Mouse (Mus musculus): Measurements from ENCODE around the gene Lhfp. TPM values are rescaled to one million over a fixed set of nuclear protein-coding genes. Genes with fewer than 3 reads are reported as not detected.

Gene Lhfp
- polyA plus RNA-seq, 1 experiment from 2014 or later: 50.7 TPM

DNA sequence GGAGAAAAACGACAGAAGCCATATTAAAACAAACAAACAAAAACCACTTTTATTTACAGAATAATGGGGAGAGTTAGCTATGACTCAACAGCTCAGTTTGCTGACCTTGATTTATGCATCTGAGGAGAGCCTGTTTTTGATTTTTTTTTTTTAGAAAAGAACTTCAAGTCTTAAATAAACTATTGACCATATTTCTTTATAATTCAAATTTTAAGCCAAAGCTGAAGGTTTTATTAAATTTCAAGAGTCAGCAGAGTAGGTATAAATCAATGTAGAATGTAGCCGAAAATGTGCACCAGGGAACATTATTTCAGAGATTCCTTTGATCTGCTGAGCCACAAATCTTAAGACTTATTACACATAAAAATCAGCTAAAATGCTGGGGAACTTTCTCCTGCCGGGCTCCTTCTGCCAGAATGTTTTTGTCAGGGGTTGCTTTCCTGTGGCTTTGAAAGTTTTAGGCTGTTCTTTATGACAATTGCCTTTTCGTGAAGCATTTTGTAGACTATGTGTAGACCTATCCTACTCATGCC lies 252.6 kb downstream of the Lhfp start:
- no peak overlapping the region for H3K9ac ChIP-seq
- H3K36me3 ChIP-seq: no peaks in the 10 kb centered on the region
- H3K27me3 ChIP-seq (replicated peaks): no peaks in the 10 kb centered on the region
- no peak for ATAC-seq (ENCODE audit: low FRiP score, low read depth)
- 64% methylated on average over 4 of the region's 4 CpGs for WGBS
- no peak overlapping the region for H3K27ac ChIP-seq
- H3K4me3 ChIP-seq: no peak overlapping the region
- H3K9me3 ChIP-seq: no peaks in the 10 kb centered on the region
- H3K4me2 ChIP-seq (replicated peaks): no peak overlapping the region
- peaks cover 11% of the 10 kb centered on the region; the same call in 1 of the 2 replicates for H3K4me1 ChIP-seq

DNA sequence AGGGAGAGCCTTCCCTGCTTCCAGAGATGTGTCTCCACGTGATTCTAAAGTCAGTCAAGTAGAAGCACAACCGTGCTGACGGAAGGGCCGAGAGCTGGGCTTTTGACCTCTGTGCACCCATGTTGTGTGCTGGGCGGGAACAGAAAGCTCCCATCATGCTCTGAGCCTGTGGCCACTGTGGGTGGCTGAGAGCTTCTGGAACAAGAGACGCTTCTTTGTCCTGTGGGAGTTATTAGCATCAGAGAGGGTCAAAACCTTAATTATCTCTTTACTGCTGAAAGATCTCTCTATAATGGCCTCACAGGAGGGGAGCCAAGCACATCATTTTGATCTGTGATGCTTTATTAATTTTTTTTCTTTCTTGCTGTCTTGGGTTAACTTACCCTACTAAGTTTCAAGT lies 253.5 kb downstream of the Lhfp start:
- Histone ChIP-seq H3K4me2 (replicated peaks) (no peak overlapping the region), H3K27me3 (replicated peaks) (no peaks in the 10 kb centered on the region), H3K4me3 (no peak overlapping the region), H3K9ac (no peak overlapping the region), H3K27ac (no peak overlapping the region), H3K4me1 (peaks cover 8% of the 10 kb centered on the region; the same call in 1 of the 2 replicates), H3K36me3 (no peaks in the 10 kb centered on the region), H3K9me3 (no peaks in the 10 kb centered on the region)
- no peak for ATAC-seq (ENCODE audit: low FRiP score, low read depth)
- 41% methylated on average over 6 of the region's 6 CpGs for WGBS

DNA sequence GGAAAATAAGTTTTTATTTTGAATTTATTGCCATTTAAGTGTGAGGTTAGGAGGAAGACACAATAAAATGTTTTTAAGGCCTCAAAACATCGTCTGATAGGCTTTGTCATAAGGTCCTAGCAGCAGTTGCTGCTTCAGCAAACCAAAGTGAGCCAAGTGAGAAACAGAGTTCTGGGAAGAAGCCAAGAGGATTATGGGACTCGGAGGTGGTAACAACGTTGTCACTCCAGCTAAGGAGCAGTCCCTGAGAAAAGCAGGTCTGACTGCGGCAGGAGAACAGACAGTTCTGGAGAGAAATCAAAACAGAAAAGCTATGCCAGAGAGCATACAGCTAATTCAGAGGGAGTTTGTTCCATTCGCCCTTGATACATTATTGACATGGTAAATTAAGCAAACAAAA lies 260.5 kb downstream of the Lhfp start:
- H3K27me3 ChIP-seq (replicated peaks): no peaks in the 10 kb centered on the region
- H3K4me3 ChIP-seq: no peak overlapping the region
- no peak overlapping the region for H3K4me2 ChIP-seq (replicated peaks)
- no peaks in the 10 kb centered on the region for H3K36me3 ChIP-seq
- no peak for ATAC-seq (ENCODE audit: low FRiP score, low read depth)
- no peak overlapping the region for H3K27ac ChIP-seq
- H3K9me3 ChIP-seq: peaks cover 7% of the 10 kb centered on the region; the same call in 1 of the 2 replicates
- no peaks in the 10 kb centered on the region for H3K4me1 ChIP-seq
- H3K9ac ChIP-seq: no peak overlapping the region
- 80% methylated on average over 5 of the region's 5 CpGs for WGBS

DNA sequence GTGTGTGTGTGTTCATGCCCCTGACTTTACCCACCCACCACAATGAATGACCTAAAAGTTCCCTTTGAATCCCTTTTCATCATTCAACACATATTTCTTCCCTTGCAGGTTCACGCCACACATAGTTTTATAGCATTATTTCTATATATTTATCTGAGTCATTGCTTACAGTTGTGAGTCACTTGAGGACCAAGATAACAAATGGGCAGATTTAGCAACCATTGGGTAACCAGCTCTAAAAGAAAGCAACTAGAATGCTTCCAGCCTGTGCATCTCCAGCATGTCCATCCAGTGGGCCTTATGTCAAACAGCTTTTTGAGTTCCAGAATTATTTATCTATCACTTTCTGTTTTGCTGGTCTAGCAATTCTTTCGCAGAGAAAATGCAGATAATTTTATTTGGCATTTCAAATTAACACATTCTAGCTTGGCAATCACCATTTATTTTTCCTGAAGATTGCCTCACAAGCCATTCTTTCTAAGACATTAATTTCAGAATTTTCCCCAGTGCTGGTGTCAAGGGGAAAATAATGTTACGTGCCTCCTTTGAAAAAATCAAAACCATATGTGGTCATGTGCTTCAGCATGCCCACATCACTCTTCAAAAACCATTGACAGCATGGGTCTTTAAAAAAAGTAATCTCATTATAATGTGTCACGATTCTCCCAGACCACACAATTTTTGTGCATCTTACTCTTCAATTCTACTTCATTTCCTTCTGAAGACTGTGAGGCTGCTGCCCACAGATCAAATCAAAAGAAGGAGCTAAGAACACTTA lies 263.0 kb downstream of the Lhfp start:
- Histone ChIP-seq H3K4me3 (no peak overlapping the region), H3K4me1 (no peaks in the 10 kb centered on the region), H3K9ac (no peak overlapping the region), H3K36me3 (no peaks in the 10 kb centered on the region), H3K9me3 (peaks cover 7% of the 10 kb centered on the region; the same call in 1 of the 2 replicates), H3K4me2 (replicated peaks) (no peak overlapping the region), H3K27ac (no peak overlapping the region), H3K27me3 (replicated peaks) (no peaks in the 10 kb centered on the region)
- ATAC-seq (ENCODE audit: low FRiP score, low read depth): no peak
- WGBS: 70% methylated on average over 4 of the region's 4 CpGs

DNA sequence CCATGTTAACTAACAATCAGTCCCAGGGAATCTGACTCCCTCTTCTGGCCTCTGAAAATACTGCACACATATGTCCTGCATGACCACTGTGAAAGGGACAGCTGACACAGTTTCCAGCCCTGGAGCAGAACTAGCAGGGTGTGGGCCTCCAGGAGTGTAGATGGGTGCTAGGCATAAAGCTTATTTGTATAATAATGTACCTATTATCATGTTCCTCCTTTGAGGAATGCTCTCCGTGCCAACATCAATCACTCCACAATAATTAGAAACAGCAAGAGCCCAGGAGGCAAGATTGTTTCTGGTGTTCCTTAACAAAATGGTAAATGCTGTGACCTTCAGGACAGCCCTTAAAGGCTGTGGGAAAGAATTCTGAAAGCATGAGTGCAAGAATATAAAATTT lies 264.5 kb downstream of the Lhfp start:
- no peaks in the 10 kb centered on the region for H3K4me1 ChIP-seq
- H3K4me2 ChIP-seq (replicated peaks): no peak overlapping the region
- no peak overlapping the region for H3K9ac ChIP-seq
- H3K4me3 ChIP-seq: no peak overlapping the region
- H3K27me3 ChIP-seq (replicated peaks): no peaks in the 10 kb centered on the region
- peaks cover 7% of the 10 kb centered on the region; the same call in 1 of the 2 replicates for H3K9me3 ChIP-seq
- ATAC-seq (ENCODE audit: low FRiP score, low read depth): no peak
- H3K27ac ChIP-seq: no peak overlapping the region
- WGBS: 72% methylated on average over 1 of the region's 1 CpGs
- no peaks in the 10 kb centered on the region for H3K36me3 ChIP-seq

DNA sequence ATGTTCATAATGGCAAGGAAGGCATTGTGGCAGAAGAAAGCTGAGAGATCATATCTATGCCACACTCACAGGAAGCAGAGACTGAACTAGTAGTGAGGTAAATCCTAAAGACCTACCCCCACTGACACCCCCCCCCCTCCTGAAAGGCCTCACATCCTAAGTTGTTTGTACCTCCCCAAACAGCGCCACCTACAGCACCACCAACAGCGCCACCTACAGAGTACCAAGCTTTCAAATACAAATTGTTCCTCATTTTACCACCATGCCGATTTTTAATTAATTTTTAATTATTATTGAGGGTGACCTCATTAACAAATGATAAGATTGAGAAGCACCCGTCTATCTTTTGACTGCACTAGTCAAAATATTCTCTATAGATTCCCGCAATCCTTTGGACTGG lies 267.3 kb downstream of the Lhfp start:
- H3K4me3 ChIP-seq: no peak overlapping the region
- 63% methylated on average over 5 of the region's 5 CpGs for WGBS
- H3K4me2 ChIP-seq (replicated peaks): no peak overlapping the region
- H3K27me3 ChIP-seq (replicated peaks): no peaks in the 10 kb centered on the region
- H3K4me1 ChIP-seq: no peaks in the 10 kb centered on the region
- no peak for ATAC-seq (ENCODE audit: low FRiP score, low read depth)
- no peaks in the 10 kb centered on the region for H3K36me3 ChIP-seq
- peaks cover 7% of the 10 kb centered on the region; the same call in 1 of the 2 replicates for H3K9me3 ChIP-seq
- H3K27ac ChIP-seq: no peak overlapping the region
- H3K9ac ChIP-seq: no peak overlapping the region

DNA sequence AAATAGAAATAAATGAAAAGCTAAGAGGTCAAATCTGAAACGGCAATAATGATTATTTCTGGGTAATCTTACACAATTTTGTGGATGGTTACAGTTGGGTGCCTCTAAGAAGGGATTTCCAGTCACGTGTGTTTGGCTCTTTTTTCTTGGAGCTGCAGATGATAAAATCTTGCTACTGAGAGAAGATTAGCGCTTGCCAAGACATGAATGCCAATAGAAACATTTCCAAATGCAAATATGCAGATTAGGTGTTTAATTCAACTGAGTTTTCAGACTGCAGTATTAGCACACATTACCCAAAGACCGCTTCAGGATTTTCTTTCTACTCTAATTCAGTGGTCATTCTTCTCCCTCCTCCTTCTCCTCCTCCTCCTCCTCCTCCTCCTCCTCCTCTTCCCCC lies 268.8 kb downstream of the Lhfp start:
- Histone ChIP-seq H3K9ac (no peak overlapping the region), H3K9me3 (peaks cover 7% of the 10 kb centered on the region; the same call in 1 of the 2 replicates), H3K27ac (no peak overlapping the region), H3K36me3 (no peaks in the 10 kb centered on the region), H3K4me2 (replicated peaks) (no peak overlapping the region), H3K4me3 (no peak overlapping the region), H3K4me1 (no peaks in the 10 kb centered on the region), H3K27me3 (replicated peaks) (no peaks in the 10 kb centered on the region)
- 74% methylated on average over 4 of the region's 4 CpGs for WGBS
- no peak for ATAC-seq (ENCODE audit: low FRiP score, low read depth)

DNA sequence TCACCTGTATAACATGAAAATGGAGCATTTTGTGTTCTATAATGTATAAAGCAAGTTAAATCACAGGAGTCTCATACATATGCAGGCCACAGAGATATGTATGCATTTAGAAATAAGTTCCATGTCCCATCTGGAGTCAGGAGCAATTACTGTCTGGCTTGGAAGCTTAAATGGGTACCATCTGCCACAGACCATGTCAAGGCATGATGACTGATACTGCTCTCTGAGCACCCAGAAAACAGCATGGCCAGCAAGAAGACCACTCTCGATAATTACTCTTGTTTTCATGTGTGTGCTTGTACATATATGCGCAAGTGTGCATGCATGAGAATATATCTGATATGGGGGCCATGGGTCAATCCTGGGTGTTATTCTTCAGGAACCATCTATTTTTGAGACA lies 269.3 kb downstream of the Lhfp start:
- peaks cover 6% of the 10 kb centered on the region; the same call in 1 of the 2 replicates for H3K9me3 ChIP-seq
- no peak overlapping the region for H3K27ac ChIP-seq
- no peaks in the 10 kb centered on the region for H3K27me3 ChIP-seq (replicated peaks)
- no peaks in the 10 kb centered on the region for H3K36me3 ChIP-seq
- no peak overlapping the region for H3K9ac ChIP-seq
- ATAC-seq (ENCODE audit: low FRiP score, low read depth): no peak
- 94% methylated on average over 2 of the region's 2 CpGs for WGBS
- no peak overlapping the region for H3K4me2 ChIP-seq (replicated peaks)
- H3K4me1 ChIP-seq: no peaks in the 10 kb centered on the region
- H3K4me3 ChIP-seq: no peak overlapping the region

Other genes with a start within 250 kb of the Lhfp start
- gene Cog6, start 24.3 kb upstream of the Lhfp start, polyA plus RNA-seq (2016; fragmentation: Nextera tagmentation; extraction: Ambion mirVana): 48.4 and 55.3 TPM in 2 replicates

Data from neural tube, embryonic 12.5 days (tissue).